Mouse (Mus musculus) thymus, postnatal 36 days (tissue): ENCODE results near the gene U2af2.

Experiments
- DNase-seq, 2 experiments: peaks; one replicate each; pipeline ENCODE4 v3.0.0; 2022; ENCODE audit warnings: mixed read lengths in 2 of 2

Gene U2af2

GRCm38 (mm10) chr7:5061774-5062359 is at the start of gene U2af2:
U2af2 (plus strand) TSS chr7:5062143.
- peak; percentile 94 to 95 for DNase-seq

GRCm38 (mm10) chr7:5012681-5013513 is 49.0 kb upstream of the U2af2 start:
- peak in 1 of 2 experiments; percentile 20 for DNase-seq

DNA sequence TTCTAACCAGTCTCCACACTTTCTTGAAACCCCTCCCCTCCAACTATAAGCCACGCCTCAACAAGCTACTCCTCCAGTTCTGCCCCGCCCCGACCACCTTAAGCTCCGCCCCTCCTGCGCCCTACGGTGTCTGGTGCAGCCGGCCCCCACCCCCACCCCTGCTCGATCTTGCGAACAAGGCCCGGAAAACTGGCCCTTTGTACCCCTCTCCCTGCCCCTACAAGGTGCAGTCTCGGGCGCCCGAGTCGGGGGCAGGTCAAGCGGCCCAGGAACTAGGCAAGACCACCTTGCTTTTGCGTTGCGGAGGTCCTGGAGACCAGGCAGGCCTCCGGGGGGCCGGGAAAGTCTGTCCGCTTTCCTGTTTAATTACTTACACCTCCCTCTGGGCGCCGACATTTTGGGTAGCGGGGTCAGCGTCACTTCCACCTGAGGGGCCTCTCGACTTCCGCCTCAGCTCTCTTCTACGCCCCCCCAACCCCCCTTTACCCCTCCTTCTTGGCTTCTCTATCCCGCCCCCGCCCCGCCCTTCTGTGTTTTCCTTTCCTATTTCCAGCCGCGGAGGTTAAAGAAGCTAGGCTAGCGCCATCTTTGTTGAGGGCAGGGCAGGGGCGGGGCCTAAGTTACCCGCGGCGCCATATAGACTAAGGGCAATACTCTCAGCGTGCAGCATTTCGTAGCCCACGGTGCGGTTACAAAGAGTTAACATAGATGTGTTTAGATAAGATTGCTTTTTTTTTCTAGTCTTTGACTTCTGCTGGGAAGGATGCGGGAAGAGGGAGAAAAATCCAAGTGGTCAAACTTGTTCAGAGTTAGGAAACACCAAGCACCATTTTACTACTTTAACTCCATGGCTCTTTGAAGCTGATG is 47.5 kb upstream of the U2af2 start, which contains the start of the genes Zfp524 and Fiz1:
Gene Zfp524 (plus strand): TSS at position 165 of the 867 bp plus-strand sequence.
Gene Fiz1 (minus strand): TSS at position 447 of the 867 bp plus-strand sequence.
- peak; percentile 96 to 97 for DNase-seq

GRCm38 (mm10) chr7:5015118-5016001 is 46.6 kb upstream of the U2af2 start, which contains the start of gene Gm44973:
Gm44973 (plus strand) TSS chr7:5015496.
- DNase-seq = peak; percentile 96 to 97

GRCm38 (mm10) chr7:5016057-5016456 is 45.9 kb upstream of the U2af2 start:
- no peak for DNase-seq

- no peak for DNase-seq
These were observed 45.0 kb upstream of the U2af2 start for GRCm38 (mm10) chr7:5016920-5017319.

DNA sequence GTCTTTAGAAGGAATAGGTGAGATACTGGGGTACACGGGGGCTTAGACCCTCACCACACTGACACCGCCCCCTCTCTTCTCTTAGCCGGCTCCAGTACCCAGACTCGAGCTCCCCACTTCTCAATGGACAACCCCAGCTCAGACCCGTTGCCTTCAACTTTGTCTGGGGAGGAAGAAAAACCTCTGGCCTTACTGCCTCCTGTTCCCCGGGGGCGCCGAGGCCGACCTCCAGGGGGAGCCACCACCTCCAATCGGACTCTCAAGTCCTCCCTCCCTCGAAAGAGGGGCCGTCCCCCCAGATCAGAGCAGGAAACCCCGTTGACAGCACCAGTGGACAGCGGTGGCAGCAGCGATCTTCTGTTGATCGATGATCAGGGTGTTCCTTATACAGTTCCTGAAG is 44.6 kb upstream of the U2af2 start:
- DNase-seq = peak; percentile 31 to 53

DNA sequence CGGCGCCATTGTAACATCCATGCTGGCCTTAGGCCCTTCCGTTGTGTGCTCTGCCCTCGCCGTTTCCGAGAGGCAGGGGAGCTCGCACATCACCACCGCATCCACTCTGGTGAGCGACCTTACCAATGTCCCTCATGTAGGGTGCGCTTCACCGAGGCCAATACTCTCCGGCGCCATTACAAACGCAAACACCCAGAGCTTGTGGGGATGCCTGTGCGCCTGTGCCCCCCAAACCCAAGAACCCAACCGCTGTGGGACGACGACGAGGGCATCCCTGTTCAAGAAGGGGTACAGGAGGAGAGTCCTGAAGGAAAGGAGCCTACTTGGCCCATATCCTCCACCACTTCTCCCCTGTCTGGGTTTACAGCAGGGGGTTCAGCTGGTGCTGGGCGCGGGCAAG is 44.0 kb upstream of the U2af2 start:
- no peak for DNase-seq

GRCm38 (mm10) chr7:5019576-5019975 is 42.4 kb upstream of the U2af2 start:
- DNase-seq = peak in 1 of 2 experiments; percentile 39

- peak; percentile 99 to 100 for DNase-seq
These were observed 41.8 kb upstream of the U2af2 start, which contains the start of the genes Zfp865 and Ccdc106 for GRCm38 (mm10) chr7:5020000-5020681. Zfp865 (plus strand) TSS chr7:5020376. Ccdc106 (plus strand) TSS chr7:5020553.

GRCm38 (mm10) chr7:5020685-5021084 is 41.3 kb upstream of the U2af2 start:
- no peak for DNase-seq

DNA sequence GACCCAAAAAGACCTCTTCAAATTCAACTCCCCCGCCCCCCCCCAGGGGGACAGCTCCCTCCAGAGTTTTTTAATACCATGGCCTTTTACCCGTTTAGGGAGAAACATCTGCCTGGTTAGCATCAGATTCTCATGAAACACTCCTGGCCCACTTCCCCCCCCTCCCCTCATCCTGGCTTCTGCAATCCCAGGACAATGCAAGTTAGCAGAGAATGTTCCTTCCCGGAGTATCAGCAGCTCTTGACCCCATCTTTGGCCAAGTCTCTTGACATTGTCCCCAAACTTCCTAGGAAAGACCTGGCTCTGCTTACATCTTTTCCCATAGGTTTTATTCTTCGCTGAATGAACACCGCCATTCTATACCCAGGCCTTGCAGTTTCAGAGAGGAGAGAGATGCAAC is 40.7 kb upstream of the U2af2 start:
- peak in 1 of 2 experiments; percentile 15 for DNase-seq

DNA sequence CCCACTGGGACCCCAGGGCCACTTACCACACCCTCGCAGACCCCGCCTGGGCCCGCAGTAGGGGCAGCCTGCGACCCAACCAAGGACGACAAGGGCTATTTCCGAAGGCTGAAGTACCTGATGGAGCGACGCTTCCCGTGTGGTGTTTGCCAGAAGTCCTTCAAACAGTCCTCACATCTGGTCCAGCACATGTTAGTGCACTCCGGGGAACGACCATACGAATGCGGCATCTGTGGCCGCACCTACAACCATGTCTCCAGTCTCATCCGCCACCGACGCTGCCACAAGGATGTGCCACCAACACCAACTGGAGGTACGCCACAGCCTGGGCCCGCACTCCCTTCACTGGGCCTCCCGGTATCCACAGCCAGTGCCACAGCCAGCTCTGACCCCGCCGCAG is 32.4 kb upstream of the U2af2 start:
- DNase-seq = no peak

DNA sequence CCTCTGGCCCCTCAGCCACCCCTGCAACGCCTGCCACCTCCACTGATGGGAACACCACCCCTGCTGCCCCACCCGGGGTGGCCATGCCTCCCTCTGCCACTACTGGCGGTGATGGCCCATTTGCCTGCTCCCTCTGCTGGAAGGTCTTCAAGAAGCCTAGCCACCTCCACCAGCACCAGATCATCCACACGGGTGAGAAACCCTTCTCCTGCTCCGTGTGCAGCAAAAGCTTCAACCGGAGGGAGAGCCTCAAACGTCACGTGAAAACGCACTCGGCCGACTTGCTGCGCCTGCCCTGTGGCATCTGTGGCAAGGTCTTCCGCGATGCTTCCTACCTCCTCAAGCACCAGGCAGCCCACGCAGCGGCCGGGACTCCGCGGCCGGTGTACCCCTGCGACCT is 32.0 kb upstream of the U2af2 start:
- no peak for DNase-seq

- peak in 1 of 2 experiments; percentile 19 for DNase-seq
These were observed 31.2 kb upstream of the U2af2 start for GRCm38 (mm10) chr7:5030554-5031275.

GRCm38 (mm10) chr7:5031496-5031895 is 30.4 kb upstream of the U2af2 start:
- DNase-seq = no peak

DNA sequence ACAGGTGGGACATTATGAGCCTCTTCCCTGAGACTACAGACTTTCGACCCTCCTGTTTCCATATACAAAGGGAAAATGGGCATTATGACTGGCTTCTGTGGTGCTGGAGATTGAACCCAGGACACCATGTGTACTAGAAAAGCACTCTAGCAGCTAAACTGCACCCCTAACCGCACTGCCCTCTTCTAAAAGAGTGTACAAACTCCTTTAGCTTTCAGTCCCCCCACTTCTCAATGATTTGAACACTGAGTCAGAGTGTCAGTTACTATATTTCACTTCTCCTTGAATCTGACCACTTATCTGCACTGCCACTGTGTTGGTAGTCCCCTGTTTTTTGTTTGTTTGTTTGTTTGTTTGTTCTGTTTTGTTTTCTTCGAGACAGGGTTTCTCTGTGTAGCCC is 28.1 kb upstream of the U2af2 start, which contains the start of gene 4632433K11Rik:
Gene 4632433K11Rik (plus strand): TSS at position 301 of the 400 bp plus-strand sequence.
- DNase-seq = no peak

DNA sequence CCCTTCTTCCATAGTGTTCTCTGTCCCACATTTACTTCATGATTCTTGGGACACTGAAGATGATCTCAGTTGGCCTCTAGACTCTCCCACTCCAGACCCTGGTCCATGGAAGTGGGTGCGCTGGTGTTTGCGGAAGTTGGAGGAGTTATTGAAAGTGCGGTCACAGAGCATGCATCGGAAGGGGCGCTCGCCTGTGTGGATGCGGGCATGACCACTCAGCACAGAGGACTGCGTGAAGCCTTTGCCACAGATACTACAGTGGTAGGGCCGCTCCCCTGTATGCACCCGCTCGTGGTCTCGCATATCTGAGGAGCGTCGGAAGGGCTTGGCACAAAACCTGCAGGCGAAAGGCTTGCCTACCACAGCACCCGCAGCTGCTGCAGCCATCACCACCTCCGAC is 26.3 kb upstream of the U2af2 start:
- no peak for DNase-seq

DNA sequence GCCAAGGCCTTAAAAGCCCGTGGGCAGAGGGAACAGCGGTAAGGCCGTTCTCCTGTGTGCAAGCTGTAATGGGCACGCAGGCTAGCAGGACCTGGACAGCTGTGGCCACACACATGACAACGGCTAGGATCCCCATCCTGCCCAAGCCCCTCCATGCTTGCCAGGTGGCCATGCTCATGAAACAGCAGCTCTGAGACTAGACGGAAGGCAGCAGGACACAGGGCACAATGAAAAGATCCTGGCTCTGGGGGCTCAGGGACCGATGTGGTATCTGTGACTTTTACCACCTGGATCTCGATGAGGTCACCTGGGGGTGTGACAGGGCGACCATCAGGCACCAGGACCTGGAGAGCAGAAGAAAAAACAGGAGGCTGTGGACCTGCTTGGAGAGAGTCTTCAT is 25.8 kb upstream of the U2af2 start:
- DNase-seq = no peak

DNA sequence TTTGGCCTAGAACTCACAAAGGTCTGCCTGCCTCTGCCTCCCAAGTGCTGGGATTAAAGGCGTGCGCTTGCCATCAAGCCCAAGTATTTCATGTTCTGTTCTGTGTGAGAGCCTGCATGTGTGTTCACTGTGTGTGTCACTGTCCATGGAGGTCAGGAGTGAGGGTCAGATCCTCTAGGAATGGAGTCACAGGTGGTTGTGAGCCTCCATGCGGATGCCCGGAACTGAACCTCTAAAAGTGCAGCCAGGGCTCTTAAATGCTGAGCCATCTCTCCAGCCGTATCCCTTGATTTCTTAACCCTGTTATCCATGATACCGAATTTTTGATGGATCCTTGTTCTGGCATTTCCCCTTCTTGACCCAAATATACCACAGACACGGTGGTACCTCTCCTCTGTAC is 24.9 kb upstream of the U2af2 start:
- no peak for DNase-seq
